Mouse (Mus musculus): ENCODE measurements at regions not wholly inside any gene's neighbourhood (a gene's known extent, or its start where the extent isn't known, plus 50 kb on each side); places are given as distances from the start of the nearest gene placed in this dataset.

DNA sequence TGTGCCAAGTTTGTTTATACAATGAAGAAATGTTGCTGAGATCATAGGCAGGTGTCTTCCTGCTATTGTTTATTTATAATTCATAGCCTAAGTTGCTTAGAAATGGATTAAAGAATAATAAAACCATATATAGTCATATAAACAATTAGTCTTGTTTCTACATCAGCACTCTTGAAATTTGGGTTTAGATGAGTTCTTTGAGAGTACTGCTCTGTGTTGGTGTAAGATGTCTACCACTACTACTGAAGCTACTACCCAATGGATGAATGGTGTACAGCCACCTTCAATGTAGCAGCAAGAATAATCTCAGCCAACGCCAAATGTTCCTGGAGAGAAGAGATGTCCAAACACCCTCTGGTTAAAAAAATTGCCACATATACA lies 436.0 kb downstream of the Meis1 start:
- TF ChIP-seq CTCF (IDR thresholded peaks at IDR 0.05; ENCODE audit: extremely low read depth, insufficient read depth, insufficient read length, insufficient replicate concordance), result no peak
- TF ChIP-seq POLR2A (IDR thresholded peaks at IDR 0.05; ENCODE audit: low read depth, low read length), result no peak

All from spleen, adult 2 months (tissue).